Mouse (Mus musculus) cerebellum, adult 11 months (tissue): ENCODE measurements at regions not wholly inside any gene's neighbourhood (a gene's known extent, or its start where the extent isn't known, plus 50 kb on each side); places are given as distances from the start of the nearest gene placed in this dataset.

Experiments used
- DNase-seq: peaks from one replicate; pipeline ENCODE4 v3.0.0; 2022

DNA sequence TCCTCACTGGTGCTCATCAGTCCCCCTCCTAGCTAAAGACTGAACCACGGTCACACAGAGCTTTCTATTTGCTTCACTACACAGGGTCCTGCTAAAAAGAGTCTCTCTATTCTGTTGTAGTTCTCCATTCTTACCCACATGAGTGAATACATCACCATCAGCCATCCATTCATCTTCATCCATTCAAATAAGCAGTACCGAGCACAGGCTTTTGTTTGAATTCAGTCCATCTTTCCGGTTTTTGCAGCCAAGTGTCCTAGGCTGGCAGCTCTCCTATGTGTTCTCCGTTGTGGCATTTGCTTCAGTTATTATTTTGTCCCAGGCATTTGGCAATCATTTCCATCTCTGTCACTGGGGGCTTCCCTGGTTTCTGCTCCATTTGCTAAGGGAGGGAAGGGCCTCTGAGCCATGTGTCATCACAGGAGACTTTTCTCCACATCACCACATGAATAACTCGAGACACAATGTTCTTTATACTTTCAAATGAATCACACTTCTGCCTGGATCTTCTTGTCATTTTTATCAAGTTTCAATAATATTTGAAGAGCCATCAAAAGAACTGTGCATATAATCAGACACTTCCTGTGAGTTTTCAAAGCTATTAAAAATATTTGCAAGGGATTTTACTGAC lies 366.1 kb downstream of the Dnajb9 start:
- no peak for DNase-seq

DNA sequence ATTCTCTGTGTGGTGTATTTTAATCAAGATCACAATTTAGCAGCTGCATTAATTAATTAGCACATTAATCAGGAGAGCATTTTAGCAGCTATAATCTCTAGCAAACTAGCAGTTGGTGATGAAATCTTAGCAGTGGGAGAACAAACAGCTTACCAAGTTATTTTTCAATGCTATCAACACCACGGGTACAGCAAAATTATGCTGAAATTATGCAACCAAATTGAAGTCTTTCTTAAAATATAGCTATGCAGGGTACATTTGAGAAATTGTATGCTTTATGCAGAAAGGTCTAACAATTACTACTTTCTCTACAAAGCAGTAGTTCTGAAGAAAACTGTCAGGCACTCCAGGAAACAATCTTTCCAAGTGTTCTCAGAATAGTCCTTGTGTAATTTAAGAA lies 378.1 kb downstream of the Dnajb9 start:
- DNase-seq = no peak

DNA sequence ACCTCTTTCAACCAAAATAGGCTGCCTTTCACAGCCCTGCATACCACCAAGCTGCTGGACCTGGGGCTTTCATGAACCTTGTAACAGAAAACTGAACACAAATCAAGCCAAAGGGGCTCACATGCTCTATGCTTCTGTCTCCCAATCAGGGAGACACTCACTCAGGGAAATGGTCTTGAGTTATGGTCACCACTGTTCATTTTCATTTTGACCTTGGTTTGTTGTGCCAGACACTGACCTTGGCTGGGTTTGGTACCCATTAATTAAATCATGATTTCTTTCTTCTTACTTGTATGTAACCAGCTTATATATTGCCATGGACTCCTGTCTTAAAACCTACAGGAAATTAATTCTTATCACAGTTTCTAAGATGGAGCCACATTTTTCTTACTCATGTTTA lies 381.5 kb downstream of the Dnajb9 start:
- no peak for DNase-seq

DNA sequence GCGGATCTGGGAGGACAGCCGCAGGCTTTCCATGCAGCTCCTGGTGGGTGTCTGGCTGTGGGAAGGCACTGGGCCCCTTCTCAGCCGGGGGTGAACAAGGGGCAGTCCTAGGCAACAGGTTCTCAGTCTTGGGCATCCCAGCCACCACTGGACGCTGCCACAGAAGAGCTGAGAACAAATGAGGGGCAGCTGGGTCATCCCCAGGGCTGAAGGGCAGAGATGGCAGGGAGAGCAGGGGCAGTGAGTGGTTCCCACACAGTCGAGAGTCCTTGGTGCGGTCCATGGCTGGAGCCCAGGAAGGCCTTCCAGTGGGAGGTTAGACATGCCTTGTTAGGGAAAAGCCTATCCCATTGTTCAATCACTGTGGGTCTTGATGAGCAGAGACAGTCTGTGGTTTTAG lies 382.2 kb downstream of the Dnajb9 start:
- DNase-seq = no peak

DNA sequence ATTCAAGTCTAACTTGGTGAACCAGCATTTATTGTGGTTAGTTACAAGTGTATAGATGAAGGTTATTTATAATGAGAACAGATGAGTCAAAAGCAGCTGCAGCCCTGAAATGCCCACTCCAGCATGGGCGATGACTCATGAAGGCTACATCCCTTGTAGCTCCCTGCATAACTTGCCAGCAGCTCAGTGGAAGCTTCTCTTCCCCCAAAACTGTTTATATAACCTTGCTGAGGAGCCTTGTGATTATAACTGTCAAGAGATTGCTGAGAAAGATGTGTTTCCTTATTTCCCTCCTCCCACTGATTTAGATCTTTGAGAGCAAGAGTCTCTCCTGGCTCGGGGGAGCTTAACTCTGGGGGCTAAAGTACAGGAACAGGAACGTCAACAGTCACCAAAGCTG lies 382.8 kb downstream of the Dnajb9 start:
- DNase-seq = no peak

DNA sequence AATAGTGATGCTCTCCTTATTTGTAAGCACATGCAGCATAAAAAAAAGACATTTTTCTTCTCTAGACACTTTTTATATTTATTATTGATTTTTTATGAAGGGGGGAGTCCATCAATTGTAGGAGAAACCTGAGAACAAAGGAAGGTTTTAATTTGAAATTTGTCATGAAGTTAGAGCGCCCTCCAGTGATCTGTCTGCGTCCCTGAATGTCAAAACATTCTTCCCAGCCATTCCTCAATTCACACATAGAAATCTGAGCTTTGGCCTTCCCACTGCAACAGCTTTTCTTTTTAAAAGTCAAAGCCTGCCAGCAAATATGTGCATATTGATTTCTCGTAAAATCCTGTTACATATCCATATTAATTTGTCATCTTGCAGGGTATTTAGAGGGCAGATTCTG lies 396.6 kb downstream of the Dnajb9 start:
- no peak for DNase-seq

DNA sequence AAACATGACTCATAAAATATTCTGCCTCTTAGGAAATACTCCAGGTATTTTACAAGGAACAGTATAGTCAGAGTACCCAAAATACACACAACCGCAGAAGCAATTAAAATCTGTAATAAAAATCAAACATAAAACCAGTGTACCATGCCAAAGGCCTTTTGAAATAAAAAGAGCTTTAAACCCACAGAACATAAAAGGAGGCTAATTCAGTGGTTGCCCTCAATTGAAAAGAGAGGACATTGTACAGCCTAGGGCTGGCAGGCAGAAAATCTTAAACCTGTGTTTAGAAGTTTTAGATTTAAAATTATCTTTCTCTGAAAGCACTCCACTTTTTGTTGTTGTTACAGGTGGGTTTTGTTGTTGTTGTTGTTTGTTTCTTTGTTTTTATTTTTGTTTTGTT lies 437.4 kb downstream of the Dnajb9 start:
- no peak for DNase-seq

DNA sequence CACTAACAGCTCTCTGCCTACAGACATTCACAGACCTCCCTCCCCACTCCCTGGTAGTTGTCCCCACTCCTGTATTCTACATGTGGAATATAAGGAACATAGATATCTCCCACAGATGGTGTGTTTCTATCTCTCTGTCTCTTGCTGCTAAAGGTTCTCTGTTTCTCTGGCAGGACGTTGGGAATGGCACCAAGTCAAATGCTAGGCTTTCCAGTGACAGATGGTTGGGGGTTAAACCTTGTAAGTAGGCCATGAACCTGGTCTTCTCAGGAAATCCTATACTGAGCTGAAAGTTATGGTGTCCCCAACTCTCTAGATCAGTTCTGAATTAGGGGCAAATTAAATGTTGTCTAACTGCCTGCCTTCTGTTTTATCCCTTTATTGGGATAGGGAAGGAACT lies 448.0 kb downstream of the Dnajb9 start:
- DNase-seq = peak; percentile 16
